Mouse (Mus musculus): Measurements from ENCODE around the gene Pomp. TPM values are rescaled to one million over a fixed set of nuclear protein-coding genes. Genes with fewer than 3 reads are reported as not detected.

The Pomp gene
- total RNA-seq (2021), result 100 to 1,000 TPM; 212 to 227 TPM
- long read RNA-seq, experiment 1, transcript Pomp-201 (6 exons, 1,579 nt), result major isoform, 288 of 318 reads
- long read RNA-seq, experiment 1, partial matches to known transcripts, result 16 of 318 reads
- long read RNA-seq, experiment 1, other reads (novel, unspliced or antisense), result 11 of 318 reads
- long read RNA-seq, experiment 2, transcript Pomp-201 (6 exons, 1,579 nt), result major isoform, 105 of 114 reads
- long read RNA-seq, experiment 2, partial matches to known transcripts, result 7 of 114 reads
- long read RNA-seq, experiment 2, other reads (novel, unspliced or antisense), result 2 of 114 reads

- DNase-seq, result peak; percentile 95 to 96
Observed at GRCm38 (mm10) chr5:147860449-147861261, at the start of gene Pomp. Gene Pomp (plus strand): TSS chr5:147860461.

- DNase-seq, result peak in 1 of 2 experiments; percentile 9
Observed at GRCm38 (mm10) chr5:147812255-147813040, 47.8 kb upstream of the Pomp start.

- DNase-seq, result no peak
Observed at GRCm38 (mm10) chr5:147814971-147815370, 45.3 kb upstream of the Pomp start.

GRCm38 (mm10) chr5:147815592-147815991 is 44.7 kb upstream of the Pomp start:
- peak; percentile 5 to 28 for DNase-seq

GRCm38 (mm10) chr5:147816465-147816864 is 43.8 kb upstream of the Pomp start:
- no peak for DNase-seq

- no peak for DNase-seq
Observed at GRCm38 (mm10) chr5:147817747-147818496, 42.3 kb upstream of the Pomp start.

- no peak for DNase-seq
Observed at GRCm38 (mm10) chr5:147818866-147819265, 41.4 kb upstream of the Pomp start.

GRCm38 (mm10) chr5:147819895-147820294 is 40.4 kb upstream of the Pomp start:
- no peak for DNase-seq

GRCm38 (mm10) chr5:147824021-147824605 is 36.1 kb upstream of the Pomp start:
- DNase-seq, result no peak

- peak in 1 of 2 experiments; percentile 10 for DNase-seq
Observed at GRCm38 (mm10) chr5:147825375-147825969, 34.8 kb upstream of the Pomp start.

GRCm38 (mm10) chr5:147826091-147826490 is 34.2 kb upstream of the Pomp start:
- DNase-seq, result no peak

GRCm38 (mm10) chr5:147826546-147826945 is 33.7 kb upstream of the Pomp start:
- no peak for DNase-seq

GRCm38 (mm10) chr5:147828846-147829245 is 31.4 kb upstream of the Pomp start:
- DNase-seq, result no peak

GRCm38 (mm10) chr5:147832842-147833241 is 27.4 kb upstream of the Pomp start:
- no peak for DNase-seq

- DNase-seq, result peak; percentile 12 to 24
Observed at GRCm38 (mm10) chr5:147834841-147835500, 25.3 kb upstream of the Pomp start.

- DNase-seq, result no peak
Observed at GRCm38 (mm10) chr5:147839418-147839817, 20.8 kb upstream of the Pomp start.

GRCm38 (mm10) chr5:147843340-147843739 is 16.9 kb upstream of the Pomp start:
- DNase-seq, result no peak

- DNase-seq, result no peak
Observed at GRCm38 (mm10) chr5:147845319-147845718, 14.9 kb upstream of the Pomp start.

- no peak for DNase-seq
Observed at GRCm38 (mm10) chr5:147847361-147847760, 12.9 kb upstream of the Pomp start.

- peak; percentile 50 to 65 for DNase-seq
Observed at GRCm38 (mm10) chr5:147848164-147848863, 11.9 kb upstream of the Pomp start.

Data from adrenal gland, postnatal 36 days (tissue).